Mouse (Mus musculus) left cerebral cortex, postnatal 25 days (tissue): ENCODE measurements around the gene Arhgdia. TPM values are rescaled to one million over a fixed set of nuclear protein-coding genes. Genes with fewer than 3 reads are reported as not detected.

Experiments used
- DNase-seq, 2 experiments: peaks; one replicate each; pipeline ENCODE4 v3.0.0; 2022; ENCODE audit warnings: low spot score in 2 of 2, mixed read lengths in 1 of 2
- intact Hi-C: fragments of 180-260 bp; cut with DNase I; formaldehyde crosslinking; loops from one replicate; pipeline ENCODE4 v1.15.1; 2025
- microRNA-seq, 2 experiments: library from miRNA; unstranded; fragments of <30 nt; microRNA quantifications; one replicate each; pipeline ENCODE4 v1.2.0; 2022
- total RNA-seq, 2 experiments: library from RNA; stranded (reverse); gene quantifications; 2 replicates each; pipeline ENCODE4 v1.2.3; 2021

Gene Arhgdia
- total RNA-seq, 2 experiments from 2014 or later: 340 to 344 TPM

GRCm38 (mm10) chr11:120535804-120536203, 45.6 kb downstream of the Arhgdia start:
- intact Hi-C loops: no loop called here

GRCm38 (mm10) chr11:120535145-120535544, 46.3 kb downstream of the Arhgdia start:
- intact Hi-C loops: no loop called here

More at GRCm38 (mm10) chr11:120535804-120536203, 45.6 kb downstream of the Arhgdia start:
- DNase-seq: no peak

GRCm38 (mm10) chr11:120534093-120534492, 47.3 kb downstream of the Arhgdia start:
- intact Hi-C loops: no loop called here
- no peak for DNase-seq

More at GRCm38 (mm10) chr11:120535145-120535544, 46.3 kb downstream of the Arhgdia start:
- no peak for DNase-seq

GRCm38 (mm10) chr11:120531646-120532045, 49.8 kb downstream of the Arhgdia start:
- intact Hi-C loops: no loop called here
- DNase-seq: no peak

- intact Hi-C loops: no loop called here
- DNase-seq: no peak
Observed at GRCm38 (mm10) chr11:120530085-120530964, 51.1 kb downstream of the Arhgdia start, which contains the start of gene Gcgr. Gene Gcgr (plus strand): TSS chr11:120530699.

- DNase-seq: no peak
- intact Hi-C loops: no loop called here
Observed at GRCm38 (mm10) chr11:120528903-120529302, 52.5 kb downstream of the Arhgdia start.

Small RNAs within 50 kb of the gene (microRNA-seq; reads per million reads assigned to microRNA genes)
- gene Mir6936: 2.5 to 5.4 reads per million in 2 experiments

Other genes with a start within 250 kb of the Arhgdia start
- gene Actg1, start 233.1 kb downstream of the Arhgdia start, total RNA-seq: 1,000 to 10,000 TPM; 1,262 to 1,272 TPM
- gene Fscn2, start 220.1 kb downstream of the Arhgdia start, total RNA-seq: under 1 TPM in 1 of 2 experiments, not detected in 1; 0.21 TPM
- 10 to 100 TPM; 15.3 to 16.3 TPM for gene Faap100, start 202.9 kb downstream of the Arhgdia start, total RNA-seq
- 10 to 100 TPM; 67.5 to 71.1 TPM for gene Nploc4, start 143.9 kb downstream of the Arhgdia start, total RNA-seq
- 1 to 10 TPM; 2.8 to 5.8 TPM for gene Tspan10, start 139.0 kb downstream of the Arhgdia start, total RNA-seq
- gene Pde6g, start 128.1 kb downstream of the Arhgdia start, total RNA-seq: under 1 TPM in 1 of 2 experiments, not detected in 1; 0.18 TPM
- gene Oxld1, start 123.6 kb downstream of the Arhgdia start, total RNA-seq: 10 to 100 TPM; 12.6 to 15.9 TPM
- gene Ccdc137, start 123.5 kb downstream of the Arhgdia start, total RNA-seq: 10 to 100 TPM; 21.5 to 29.0 TPM
- 10 to 100 TPM; 56.7 to 58.1 TPM for gene Arl16, start 114.0 kb downstream of the Arhgdia start, total RNA-seq
- gene Mrpl12, start 97.0 kb downstream of the Arhgdia start, total RNA-seq: 10 to 100 TPM; 72.6 to 75.2 TPM
- 10 to 100 TPM; 18.4 to 20.5 TPM for gene Slc25a10, start 89.8 kb downstream of the Arhgdia start, total RNA-seq
- not detected for gene Gcgr, start 50.9 kb downstream of the Arhgdia start, total RNA-seq
- 10 to 100 TPM; 88.2 to 93.6 TPM for gene Mcrip1, start 31.9 kb downstream of the Arhgdia start, total RNA-seq
- gene Ppp1r27, start 30.5 kb downstream of the Arhgdia start, total RNA-seq: not detected
- 100 to 1,000 TPM; 125 to 127 TPM for gene P4hb, start 8.4 kb downstream of the Arhgdia start, total RNA-seq
- 10 to 100 TPM; 59.9 to 61.2 TPM for gene Alyref, start 16.7 kb upstream of the Arhgdia start, total RNA-seq
- 10 to 100 TPM; 93.2 to 94.8 TPM for gene Anapc11, start 16.8 kb upstream of the Arhgdia start, total RNA-seq
- not detected for gene Npb, start 26.9 kb upstream of the Arhgdia start, total RNA-seq
- gene Pcyt2, start 36.3 kb upstream of the Arhgdia start, total RNA-seq: 100 to 1,000 TPM; 120 to 141 TPM
- 10 to 100 TPM; 37.8 TPM for gene Sirt7, start 43.6 kb upstream of the Arhgdia start, total RNA-seq
- gene Mafg, start 52.0 kb upstream of the Arhgdia start, total RNA-seq: 10 to 100 TPM; 91.5 to 98.4 TPM
- 1 to 10 TPM; 1.4 to 2.1 TPM for gene Pycr1, start 62.1 kb upstream of the Arhgdia start, total RNA-seq
- gene Myadml2, start 66.5 kb upstream of the Arhgdia start, total RNA-seq: 1 to 10 TPM; 7.4 to 8.6 TPM
- gene Notum, start 79.6 kb upstream of the Arhgdia start, total RNA-seq: 1 to 10 TPM; 4.1 to 4.7 TPM
- gene Aspscr1, start 91.3 kb upstream of the Arhgdia start, total RNA-seq: 10 to 100 TPM; 51.2 to 53.1 TPM
- gene Cenpx, start 132.1 kb upstream of the Arhgdia start, total RNA-seq: 10 to 100 TPM; 18.0 to 22.7 TPM
- 10 to 100 TPM; 50.4 to 60.0 TPM for gene Lrrc45, start 132.3 kb upstream of the Arhgdia start, total RNA-seq
- gene Rac3, start 139.8 kb upstream of the Arhgdia start, total RNA-seq: 10 to 100 TPM; 39.4 to 41.0 TPM
- gene Dcxr, start 145.7 kb upstream of the Arhgdia start, total RNA-seq: 1 to 10 TPM; 6.1 to 7.4 TPM
- gene Cbr2, start 150.5 kb upstream of the Arhgdia start, total RNA-seq: 1 to 10 TPM; 2.6 to 3.7 TPM
- 10 to 100 TPM; 29.3 to 33.1 TPM for gene Hmga1b, start 181.2 kb upstream of the Arhgdia start, total RNA-seq
- gene Rfng, start 202.6 kb upstream of the Arhgdia start, total RNA-seq: 10 to 100 TPM; 62.9 to 63.3 TPM
- gene Gps1, start 202.6 kb upstream of the Arhgdia start, total RNA-seq: 100 to 1,000 TPM; 139 to 143 TPM
- 10 to 100 TPM; 40.0 to 42.8 TPM for gene Dus1l, start 214.8 kb upstream of the Arhgdia start, total RNA-seq
- 100 to 1,000 TPM; 168 to 171 TPM for gene Fasn, start 242.9 kb upstream of the Arhgdia start, total RNA-seq